Mouse (Mus musculus) stomach, embryonic 16.5 days (tissue): ENCODE results near the gene Cfap44. TPM values are rescaled to one million over a fixed set of nuclear protein-coding genes. Genes with fewer than 3 reads are reported as not detected.

Source experiments
- ATAC-seq: fragments of 200-750 bp; cut with Nextera tagmentation; 2 replicates; pipeline ENCODE4 v1.8.0; 2017; ENCODE audit warnings: moderate number of reproducible peaks, moderate TSS enrichment; ENCODE audit not compliant: insufficient read depth, low FRiP score
- H3K27ac ChIP-seq: fragments of 300-500 bp; sonication (generic); 2 replicates; pipeline ENCODE4 v1.5.1; 2014; ENCODE audit warnings: low read length
- H3K27me3 ChIP-seq: fragments of 300-500 bp; sonication (generic); 2 replicates; pipeline ENCODE4 v1.6.1; 2014; ENCODE audit warnings: low read length, control low read depth, mixed read lengths; ENCODE audit not compliant: control insufficient read depth, insufficient read depth
- H3K36me3 ChIP-seq: fragments of 300-500 bp; sonication (generic); 2 replicates; pipeline ENCODE4 v1.6.1; 2014; ENCODE audit warnings: low read length; ENCODE audit not compliant: control insufficient read depth, insufficient read depth
- H3K4me1 ChIP-seq: fragments of 300-500 bp; sonication (generic); 2 replicates; pipeline ENCODE4 v1.6.1; 2014; ENCODE audit warnings: low read length, control low read depth, mixed read lengths; ENCODE audit not compliant: control insufficient read depth, insufficient read depth
- H3K4me2 ChIP-seq: fragments of 300-500 bp; sonication (generic); 2 replicates; pipeline ENCODE4 v1.6.1; 2014; ENCODE audit warnings: low read depth, low read length, mixed read lengths
- H3K4me3 ChIP-seq: fragments of 300-500 bp; sonication (generic); replicated peaks from 2 replicates; pipeline ENCODE4 v1.5.1; 2014; ENCODE audit warnings: mild to moderate bottlenecking, low read length
- H3K9ac ChIP-seq: fragments of 300-500 bp; sonication (generic); 2 replicates; pipeline ENCODE4 v1.6.1; 2014; ENCODE audit warnings: low read length
- H3K9me3 ChIP-seq: fragments of 300-500 bp; sonication (generic); replicated peaks from 2 replicates; pipeline ENCODE4 v1.6.1; 2016; ENCODE audit warnings: low read length, control low read depth; ENCODE audit not compliant: control insufficient read depth
- WGBS: fragments of 180-500 bp; shearing (Covaris S2); extraction: QIAGEN DNeasy Blood & Tissue Kit; methylation state at CpG from one replicate; pipeline ENCODE4 v1.1.7; 2014; 5-methylcytosine and 5-hydroxymethylcytosine counted together
- polyA plus RNA-seq: library from polyadenylated mRNA; unstranded; fragments of >200 nt; fragmentation: Nextera tagmentation; extraction: Ambion mirVana; gene quantifications from 2 replicates; pipeline ENCODE4 v1.2.1, GENCODE M21; 2015

Gene Cfap44
- polyA plus RNA-seq, 1 experiment from 2014 or later, result 0.43 TPM

DNA sequence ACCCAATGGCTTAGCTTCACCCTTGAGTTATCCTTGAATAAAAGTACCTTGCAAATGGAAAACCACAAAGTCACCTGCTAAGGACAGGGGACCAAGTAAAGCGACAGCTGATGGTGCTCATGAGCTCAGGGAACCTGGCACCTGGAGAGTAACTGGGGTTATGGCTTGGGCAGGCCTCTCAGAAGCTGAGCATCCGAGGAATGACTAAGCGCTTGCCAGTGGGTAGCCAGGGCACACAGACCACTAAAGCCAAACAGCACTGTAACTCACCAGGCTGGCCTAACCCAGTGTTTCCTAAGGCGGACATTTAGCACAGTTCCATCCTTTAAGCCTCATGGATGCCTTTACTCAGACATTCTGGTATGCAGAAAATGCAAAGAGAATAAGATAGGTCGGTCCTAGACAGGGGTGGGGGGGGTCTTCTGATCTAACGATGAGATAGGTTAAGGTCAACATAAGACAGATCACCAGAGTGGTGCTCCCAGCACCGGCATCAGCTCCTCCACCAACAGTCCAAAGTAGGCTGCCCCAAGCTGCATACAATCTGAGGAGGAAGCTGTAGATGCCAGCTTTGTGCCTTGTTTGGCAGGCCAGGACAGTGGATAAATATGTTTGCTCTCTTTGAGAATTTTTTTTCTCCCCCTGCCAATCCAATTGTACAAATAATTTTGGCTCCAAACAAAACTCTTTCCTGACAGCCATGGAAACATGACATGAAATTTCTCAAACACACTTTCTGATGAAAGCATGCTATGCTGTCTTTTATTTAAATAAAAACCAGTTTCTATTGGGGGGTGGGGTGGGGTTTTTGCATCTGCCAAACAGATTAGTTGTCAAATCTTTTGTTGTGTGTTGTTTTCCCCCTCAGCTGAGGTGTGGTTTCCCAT lies 115.1 kb downstream of the Cfap44 start:
- no peaks in the 10 kb centered on the region for H3K36me3 ChIP-seq
- H3K4me1 ChIP-seq, result 0 out of 2 replicates have a peak, but pooled peaks cover 6% of the 10 kb centered on the region
- no peak overlapping the region for H3K4me2 ChIP-seq
- H3K9me3 ChIP-seq, result no peaks in the 10 kb centered on the region
- no peak for ATAC-seq
- H3K27me3 ChIP-seq, result no peaks in the 10 kb centered on the region
- no peak overlapping the region for H3K9ac ChIP-seq
- H3K27ac ChIP-seq, result no peak overlapping the region
- WGBS, result 63% methylated on average over 7 of the region's 7 CpGs
- no peak overlapping the region for H3K4me3 ChIP-seq

DNA sequence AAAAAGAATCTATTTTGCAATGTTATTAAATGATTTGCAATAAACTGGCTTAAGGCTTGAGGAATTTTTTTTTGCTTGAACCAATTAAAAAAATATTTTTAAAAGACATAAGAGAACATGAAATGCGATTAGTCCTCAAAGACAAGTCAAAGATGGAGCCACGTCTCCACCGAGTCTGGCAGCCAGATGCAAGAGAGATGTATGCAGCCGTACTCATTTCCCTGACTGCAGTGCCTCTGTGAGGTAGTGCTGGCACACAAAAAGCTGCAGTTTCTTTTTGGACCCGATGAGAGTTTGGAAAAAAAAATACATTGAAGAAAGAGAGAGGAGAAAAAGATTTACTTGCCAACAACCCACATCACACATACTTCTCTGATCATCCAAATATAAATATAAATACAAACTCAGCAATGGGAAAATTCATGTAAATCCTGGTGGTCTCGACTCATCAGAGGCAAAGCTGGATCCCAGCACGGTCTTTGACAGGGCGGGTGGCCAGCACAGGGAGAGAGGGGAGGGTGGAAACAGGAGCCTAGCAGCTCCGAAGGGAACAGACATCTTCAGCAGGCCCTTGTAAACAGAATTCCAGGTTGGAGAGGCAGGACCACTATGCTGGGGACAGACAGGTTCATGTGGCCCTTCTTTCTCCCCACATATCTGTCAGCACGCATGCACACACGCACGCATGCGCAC lies 116.1 kb downstream of the Cfap44 start:
- H3K36me3 ChIP-seq, result no peaks in the 10 kb centered on the region
- no peaks in the 10 kb centered on the region for H3K27me3 ChIP-seq
- no peak overlapping the region for H3K4me2 ChIP-seq
- no peak for ATAC-seq
- WGBS, result 63% methylated on average over 13 of the region's 13 CpGs
- H3K9ac ChIP-seq, result no peak overlapping the region
- H3K4me1 ChIP-seq, result 0 out of 2 replicates have a peak, but pooled peaks cover 6% of the 10 kb centered on the region
- H3K27ac ChIP-seq, result peak overlapping the region; percentile 46; the same call in 1 of the 2 replicates
- H3K4me3 ChIP-seq, result no peak overlapping the region
- no peaks in the 10 kb centered on the region for H3K9me3 ChIP-seq

DNA sequence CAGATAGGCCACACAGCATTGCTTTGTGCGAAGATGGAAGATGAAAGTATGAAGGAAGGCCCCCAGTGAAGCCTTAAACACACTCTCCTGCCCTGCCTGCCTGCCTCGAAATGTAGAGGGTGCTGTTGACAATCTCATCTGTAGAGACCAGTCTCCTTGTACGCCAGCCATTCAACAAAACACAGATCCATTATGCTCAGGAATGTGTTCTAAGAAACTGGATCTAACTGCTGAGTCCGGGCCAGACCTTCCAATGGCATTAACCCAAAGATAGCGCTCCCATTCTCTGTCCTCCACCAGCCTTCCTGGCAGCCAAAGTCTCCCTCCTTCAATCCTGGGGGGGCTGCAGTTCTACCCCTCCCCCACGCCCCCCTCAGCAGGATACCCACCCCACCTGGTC lies 121.9 kb downstream of the Cfap44 start:
- Histone ChIP-seq H3K9me3 (no peaks in the 10 kb centered on the region), H3K4me3 (no peak overlapping the region), H3K4me2 (no peak overlapping the region), H3K9ac (no peak overlapping the region), H3K4me1 (no peaks in the 10 kb centered on the region), H3K36me3 (no peaks in the 10 kb centered on the region), H3K27ac (no peak overlapping the region), H3K27me3 (no peaks in the 10 kb centered on the region)
- 73% methylated on average over 6 of the region's 6 CpGs for WGBS
- ATAC-seq, result no peak

DNA sequence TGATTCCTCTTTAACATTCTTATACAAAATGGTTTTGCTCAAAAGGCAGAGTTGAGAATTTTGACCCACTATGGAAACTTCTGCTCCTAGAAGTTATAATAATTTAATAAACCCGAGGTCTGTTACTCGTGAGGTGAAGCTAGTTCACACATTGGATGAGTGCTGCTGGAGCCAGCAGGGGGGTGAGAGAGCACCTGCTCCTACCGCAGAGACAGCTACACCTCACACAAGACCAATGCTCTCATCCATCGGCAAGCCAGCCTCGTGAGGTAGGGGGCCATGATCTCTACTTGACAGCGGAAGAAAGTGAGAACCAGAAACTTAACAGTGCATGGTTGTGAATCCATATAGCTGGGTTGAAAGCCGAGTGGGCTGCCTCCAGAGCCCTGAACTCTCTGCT lies 129.0 kb downstream of the Cfap44 start:
- no peak overlapping the region for H3K4me3 ChIP-seq
- no peak overlapping the region for H3K27ac ChIP-seq
- H3K36me3 ChIP-seq, result no peaks in the 10 kb centered on the region
- H3K4me1 ChIP-seq, result peaks cover 6% of the 10 kb centered on the region
- H3K9me3 ChIP-seq, result no peaks in the 10 kb centered on the region
- WGBS, result 76% methylated on average over 7 of the region's 7 CpGs
- no peaks in the 10 kb centered on the region for H3K27me3 ChIP-seq
- H3K9ac ChIP-seq, result no peak overlapping the region
- no peak for ATAC-seq
- no peak overlapping the region for H3K4me2 ChIP-seq

DNA sequence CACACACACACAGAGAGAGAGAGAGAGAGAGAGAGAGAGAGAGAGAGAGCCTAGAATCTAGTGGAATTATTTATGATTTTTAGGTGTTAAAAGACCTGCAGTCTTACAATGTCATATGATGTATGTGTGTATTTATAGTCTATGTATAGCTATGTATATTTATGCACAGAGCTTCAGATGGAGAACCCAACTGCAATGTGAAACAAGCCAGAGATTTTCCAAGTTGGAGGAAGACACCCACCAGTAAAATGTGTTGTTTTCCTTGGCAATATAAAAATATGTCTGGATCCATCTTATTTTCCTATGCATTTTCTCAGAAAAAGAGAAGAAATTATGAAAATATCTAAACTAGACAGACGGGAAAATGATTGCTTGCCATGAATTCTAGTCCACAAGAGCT lies 131.4 kb downstream of the Cfap44 start:
- 86% methylated on average over 1 of the region's 1 CpGs for WGBS
- H3K4me3 ChIP-seq, result no peak overlapping the region
- no peak overlapping the region for H3K4me2 ChIP-seq
- H3K4me1 ChIP-seq, result peaks cover 15% of the 10 kb centered on the region
- H3K36me3 ChIP-seq, result no peaks in the 10 kb centered on the region
- no peaks in the 10 kb centered on the region for H3K9me3 ChIP-seq
- no peak overlapping the region for H3K27ac ChIP-seq
- no peak overlapping the region for H3K9ac ChIP-seq
- no peak for ATAC-seq
- H3K27me3 ChIP-seq, result no peaks in the 10 kb centered on the region

DNA sequence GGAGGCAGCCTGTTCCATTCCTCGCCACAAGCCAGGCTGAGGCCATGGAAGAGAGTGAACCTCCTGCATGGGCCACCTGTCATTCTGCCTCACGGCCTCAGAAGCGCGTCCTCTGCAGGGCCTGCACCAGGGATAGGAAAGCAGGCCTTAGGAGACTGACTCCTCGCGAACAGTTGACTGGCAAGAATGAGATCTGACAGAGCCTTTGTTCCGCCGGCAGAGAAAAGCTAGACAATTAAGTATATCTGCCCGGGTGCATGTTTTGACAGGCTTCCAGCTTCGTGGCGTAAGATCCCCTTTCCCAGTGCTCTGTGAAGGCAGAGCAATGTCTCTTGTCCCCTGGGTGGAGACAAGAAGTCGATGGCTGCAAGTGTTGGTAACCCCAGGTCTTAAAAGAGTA lies 132.1 kb downstream of the Cfap44 start:
- 32% methylated on average over 12 of the region's 12 CpGs for WGBS
- H3K4me3 ChIP-seq, result no peak overlapping the region
- no peak for ATAC-seq
- H3K27ac ChIP-seq, result no peak overlapping the region; the same call in 1 of the 2 replicates
- H3K9me3 ChIP-seq, result no peaks in the 10 kb centered on the region
- H3K4me1 ChIP-seq, result peaks cover 16% of the 10 kb centered on the region
- H3K9ac ChIP-seq, result no peak overlapping the region
- no peaks in the 10 kb centered on the region for H3K36me3 ChIP-seq
- no peak overlapping the region for H3K4me2 ChIP-seq
- H3K27me3 ChIP-seq, result no peaks in the 10 kb centered on the region

DNA sequence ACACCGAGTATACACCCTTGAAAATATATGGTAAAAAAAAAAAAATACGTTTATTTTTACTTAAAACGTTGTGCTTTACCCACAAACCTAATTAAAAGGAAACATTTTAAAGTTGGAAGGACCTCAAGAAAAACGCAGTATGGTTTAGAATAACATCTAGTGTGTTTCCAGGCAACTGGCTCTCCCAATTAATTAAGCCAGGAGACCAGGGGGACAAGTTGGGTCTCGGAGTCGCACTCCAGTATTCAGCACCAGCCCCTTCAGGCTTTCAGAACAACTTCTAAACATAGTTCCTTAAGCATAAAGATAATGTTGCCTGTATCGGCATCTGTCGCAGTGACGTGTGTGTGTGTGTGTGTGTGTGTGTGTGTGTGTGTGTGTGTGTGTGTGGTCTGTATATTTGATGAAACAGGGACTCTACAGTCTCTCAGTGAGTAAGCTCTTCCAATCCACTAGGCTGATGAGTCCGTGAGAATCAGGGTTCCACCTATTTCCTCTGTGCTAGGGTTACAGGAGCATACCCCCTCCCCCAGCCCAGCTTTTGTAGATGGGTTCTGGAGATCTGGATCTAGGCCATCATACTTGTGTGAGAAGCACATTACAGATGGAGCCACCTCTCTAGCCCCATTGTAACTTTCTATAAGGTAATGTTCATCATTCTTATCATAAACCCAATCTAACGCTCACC lies 132.8 kb downstream of the Cfap44 start:
- peaks cover 16% of the 10 kb centered on the region for H3K4me1 ChIP-seq
- H3K9ac ChIP-seq, result no peak overlapping the region
- no peak overlapping the region for H3K27ac ChIP-seq
- no peaks in the 10 kb centered on the region for H3K36me3 ChIP-seq
- ATAC-seq, result no peak
- no peaks in the 10 kb centered on the region for H3K27me3 ChIP-seq
- H3K4me2 ChIP-seq, result no peak overlapping the region
- no peaks in the 10 kb centered on the region for H3K9me3 ChIP-seq
- H3K4me3 ChIP-seq, result no peak overlapping the region
- WGBS, result 55% methylated on average over 11 of the region's 11 CpGs

DNA sequence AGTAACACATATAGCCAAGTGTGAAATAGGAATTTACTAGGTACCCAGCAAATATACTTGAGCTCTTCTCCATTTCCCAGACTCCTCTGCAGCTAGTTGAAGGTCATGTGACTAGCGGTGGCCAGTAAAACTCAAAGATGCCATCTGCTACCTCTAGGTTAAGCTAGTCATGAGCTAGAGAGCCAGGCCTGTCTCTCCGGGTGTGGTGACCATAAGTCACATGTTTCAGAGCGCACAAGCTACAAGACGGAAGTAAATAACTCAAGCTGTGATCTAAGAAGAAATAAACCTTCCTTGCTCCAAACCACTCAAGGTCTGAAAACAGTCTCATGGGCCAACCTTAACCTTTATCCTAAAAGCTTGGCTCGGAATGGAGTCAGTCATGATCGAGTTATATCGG lies 134.4 kb downstream of the Cfap44 start:
- Histone ChIP-seq H3K9me3 (no peaks in the 10 kb centered on the region), H3K36me3 (no peaks in the 10 kb centered on the region), H3K4me3 (no peak overlapping the region), H3K27ac (no peak overlapping the region), H3K4me2 (no peak overlapping the region), H3K4me1 (peaks cover 23% of the 10 kb centered on the region), H3K9ac (no peak overlapping the region), H3K27me3 (no peaks in the 10 kb centered on the region)
- ATAC-seq, result no peak
- 89% methylated on average over 7 of the region's 7 CpGs for WGBS

DNA sequence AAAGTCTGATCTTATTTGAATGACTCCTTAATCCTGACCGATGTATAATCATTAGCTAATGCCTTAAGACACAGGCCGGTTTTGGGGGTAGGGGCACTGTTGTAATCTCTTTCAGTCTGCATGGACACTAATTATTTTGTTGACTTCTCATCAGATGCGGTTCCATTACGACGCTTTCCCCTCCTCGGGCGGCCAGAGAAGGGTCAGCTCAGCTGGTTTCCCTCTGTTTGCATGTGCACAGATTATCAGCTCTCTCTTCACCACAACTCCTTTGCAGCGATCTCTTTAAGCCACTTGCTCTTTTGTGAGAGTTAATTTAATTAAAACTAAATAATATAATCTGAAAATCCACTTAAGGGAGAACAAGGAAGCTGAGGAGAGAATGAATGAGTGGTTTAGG lies 135.1 kb downstream of the Cfap44 start:
- H3K4me2 ChIP-seq, result no peak overlapping the region
- WGBS, result 66% methylated on average over 8 of the region's 8 CpGs
- H3K4me3 ChIP-seq, result no peak overlapping the region
- ATAC-seq, result no peak
- no peaks in the 10 kb centered on the region for H3K36me3 ChIP-seq
- H3K9ac ChIP-seq, result no peak overlapping the region
- no peaks in the 10 kb centered on the region for H3K9me3 ChIP-seq
- no peak overlapping the region for H3K27ac ChIP-seq
- H3K4me1 ChIP-seq, result peaks cover 24% of the 10 kb centered on the region
- no peaks in the 10 kb centered on the region for H3K27me3 ChIP-seq
